Mouse (Mus musculus) limb, embryonic 12.5 days (tissue): ENCODE results near the gene Ush2a. TPM values are rescaled to one million over a fixed set of nuclear protein-coding genes. Genes with fewer than 3 reads are reported as not detected.

Experiments used
- ATAC-seq: fragments of 200-750 bp; cut with Nextera tagmentation; 2 replicates; pipeline ENCODE4 v1.8.0; 2017; ENCODE audit warnings: low read depth, moderate TSS enrichment; ENCODE audit not compliant: insufficient number of reproducible peaks, insufficient read depth, low FRiP score, low TSS enrichment
- H3K27ac ChIP-seq: fragments of 300-500 bp; sonication (generic); 2 replicates; pipeline ENCODE4 v1.5.1; 2016; ENCODE audit warnings: mild to moderate bottlenecking, moderate library complexity
- H3K27me3 ChIP-seq: fragments of 300-500 bp; sonication (generic); 2 replicates; pipeline ENCODE4 v1.6.1; 2016; ENCODE audit warnings: mild to moderate bottlenecking, moderate library complexity
- H3K36me3 ChIP-seq: fragments of 300-500 bp; sonication (generic); 2 replicates; pipeline ENCODE4 v1.6.1; 2016; ENCODE audit warnings: mild to moderate bottlenecking, moderate library complexity
- H3K4me1 ChIP-seq: fragments of 300-500 bp; sonication (generic); replicated peaks from 2 replicates; pipeline ENCODE4 v1.6.1; 2016
- H3K4me2 ChIP-seq: fragments of 300-500 bp; sonication (generic); 2 replicates; pipeline ENCODE4 v1.6.1; 2016; ENCODE audit warnings: mild to moderate bottlenecking, moderate library complexity
- H3K4me3 ChIP-seq: fragments of 300-500 bp; sonication (generic); replicated peaks from 2 replicates; pipeline ENCODE4 v1.5.1; 2016; ENCODE audit warnings: mild to moderate bottlenecking
- H3K9ac ChIP-seq: fragments of 300-500 bp; sonication (generic); replicated peaks from 2 replicates; pipeline ENCODE4 v1.6.1; 2016; ENCODE audit warnings: mild to moderate bottlenecking, moderate library complexity
- H3K9me3 ChIP-seq: fragments of 300-500 bp; sonication (generic); 2 replicates; pipeline ENCODE4 v1.6.1; 2016; ENCODE audit warnings: mild to moderate bottlenecking, moderate library complexity
- WGBS: fragments of 180-500 bp; shearing (Covaris S2); methylation state at CpG from one replicate; pipeline ENCODE4 v1.1.7; 2016; 5-methylcytosine and 5-hydroxymethylcytosine counted together
- polyA plus RNA-seq: library from polyadenylated mRNA; unstranded; fragments of >200 nt; fragmentation: Nextera tagmentation; extraction: Ambion mirVana; gene quantifications from 2 replicates; pipeline ENCODE4 v1.2.1, GENCODE M21; 2016

Ush2a gene
- 0.08 and 0.35 TPM in 2 replicates for polyA plus RNA-seq

GRCm38 (mm10) chr1:188261903-188262682, at the start of gene Ush2a:
Gene Ush2a (plus strand): TSS chr1:188262023.
- WGBS = 60% methylated on average over 10 of the region's 10 CpGs
- Histone ChIP-seq H3K9me3 (no peaks in the 10 kb centered on the region), H3K4me2 (no peak within 1 kb of the TSS), H3K27me3 (0 out of 2 replicates have a peak, but pooled peaks cover 3% of the 10 kb centered on the region), H3K27ac (no peak within 1 kb of the TSS), H3K36me3 (no peaks in the 10 kb centered on the region), H3K4me3 (no peak within 1 kb of the TSS), H3K4me1 (0 out of 2 replicates have a peak, but pooled peaks cover 6% of the 10 kb centered on the region), H3K9ac (no peak within 1 kb of the TSS)
- no peak for ATAC-seq

- Histone ChIP-seq H3K27me3 (no peaks in the 10 kb centered on the region), H3K27ac (no peak overlapping the region), H3K9ac (no peak overlapping the region), H3K4me3 (no peak overlapping the region), H3K4me2 (no peak overlapping the region), H3K9me3 (no peaks in the 10 kb centered on the region), H3K36me3 (no peaks in the 10 kb centered on the region), H3K4me1 (no peaks in the 10 kb centered on the region)
- no peak for ATAC-seq
- WGBS = 65% methylated on average over 10 of the region's 10 CpGs
Measured at GRCm38 (mm10) chr1:188214885-188215611, 46.8 kb upstream of the Ush2a start.

DNA sequence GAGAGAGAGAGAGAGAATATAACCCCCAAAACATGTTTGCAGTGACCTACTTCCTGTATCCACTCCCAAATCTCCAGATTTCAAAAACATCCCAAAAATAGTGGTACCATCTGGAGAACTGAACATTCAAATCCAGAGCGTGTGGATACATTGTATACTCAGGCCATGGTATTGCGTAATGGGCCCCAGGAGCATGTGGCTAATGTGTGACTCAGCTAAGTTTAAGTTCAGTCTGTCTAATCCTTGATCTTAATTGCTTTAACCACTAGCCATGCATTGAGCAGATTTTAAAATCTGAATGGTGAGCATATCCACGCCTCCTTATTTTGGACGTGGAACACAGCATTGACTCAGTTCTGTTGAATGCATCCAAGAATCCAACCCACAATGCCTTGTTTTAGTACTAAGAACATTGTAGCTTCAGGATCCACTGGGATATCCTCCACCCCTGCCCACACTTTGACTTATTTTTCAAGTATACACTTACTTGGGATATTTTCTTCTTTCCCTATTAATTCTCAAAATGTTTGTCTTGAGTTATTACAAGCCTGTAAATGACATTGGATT, 40.5 kb upstream of the Ush2a start:
- Histone ChIP-seq H3K36me3 (no peaks in the 10 kb centered on the region), H3K4me3 (no peak overlapping the region), H3K27me3 (no peaks in the 10 kb centered on the region), H3K4me1 (no peaks in the 10 kb centered on the region), H3K4me2 (no peak overlapping the region), H3K27ac (no peak overlapping the region), H3K9ac (no peak overlapping the region), H3K9me3 (no peaks in the 10 kb centered on the region)
- ATAC-seq = no peak
- 82% methylated on average over 4 of the region's 4 CpGs for WGBS

DNA sequence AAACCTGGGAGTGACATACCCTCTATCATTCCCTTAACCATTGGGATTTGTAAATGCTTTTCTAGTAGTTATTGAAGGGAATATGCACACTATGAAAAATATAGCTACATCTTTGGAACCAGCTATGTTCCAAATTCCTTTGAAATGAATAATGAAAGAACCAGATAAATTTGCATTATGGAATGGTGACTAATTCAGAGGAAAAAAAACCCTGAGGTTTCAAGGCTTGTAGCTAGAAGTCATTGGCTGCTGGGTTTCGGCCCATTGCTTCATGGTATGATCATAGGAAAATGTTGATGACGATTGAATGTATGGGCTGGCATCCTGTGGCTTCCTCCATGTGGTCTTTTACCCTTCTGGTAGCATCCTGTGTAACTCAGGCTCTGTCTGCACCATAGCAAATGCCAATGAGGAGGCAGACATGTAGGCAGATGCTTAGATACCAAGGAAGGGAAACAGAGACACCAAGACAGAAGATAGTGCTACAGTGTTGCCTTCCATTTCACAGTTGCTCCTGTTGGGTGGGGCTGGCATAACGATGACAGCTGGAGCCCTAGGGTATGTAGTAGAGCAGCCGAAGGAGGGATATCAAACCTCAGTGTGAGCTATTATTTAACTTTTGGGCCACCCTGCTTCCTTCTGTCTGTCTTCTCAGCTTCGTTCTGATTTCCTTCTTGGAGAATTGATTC, 28.6 kb upstream of the Ush2a start:
- Histone ChIP-seq H3K4me1 (no peaks in the 10 kb centered on the region), H3K27ac (no peak overlapping the region), H3K9me3 (no peaks in the 10 kb centered on the region), H3K9ac (no peak overlapping the region), H3K4me2 (no peak overlapping the region), H3K36me3 (no peaks in the 10 kb centered on the region), H3K27me3 (no peaks in the 10 kb centered on the region), H3K4me3 (no peak overlapping the region)
- no peak for ATAC-seq
- 82% methylated on average over 5 of the region's 5 CpGs for WGBS

GRCm38 (mm10) chr1:188238636-188239035, 23.2 kb upstream of the Ush2a start:
- no peak for ATAC-seq
- H3K9me3 ChIP-seq = no peaks in the 10 kb centered on the region
- H3K27ac ChIP-seq = no peak overlapping the region
- H3K27me3 ChIP-seq = no peaks in the 10 kb centered on the region
- H3K4me3 ChIP-seq = no peak overlapping the region
- H3K4me2 ChIP-seq = no peak overlapping the region
- H3K9ac ChIP-seq = no peak overlapping the region
- H3K36me3 ChIP-seq = no peaks in the 10 kb centered on the region
- no peaks in the 10 kb centered on the region for H3K4me1 ChIP-seq

DNA sequence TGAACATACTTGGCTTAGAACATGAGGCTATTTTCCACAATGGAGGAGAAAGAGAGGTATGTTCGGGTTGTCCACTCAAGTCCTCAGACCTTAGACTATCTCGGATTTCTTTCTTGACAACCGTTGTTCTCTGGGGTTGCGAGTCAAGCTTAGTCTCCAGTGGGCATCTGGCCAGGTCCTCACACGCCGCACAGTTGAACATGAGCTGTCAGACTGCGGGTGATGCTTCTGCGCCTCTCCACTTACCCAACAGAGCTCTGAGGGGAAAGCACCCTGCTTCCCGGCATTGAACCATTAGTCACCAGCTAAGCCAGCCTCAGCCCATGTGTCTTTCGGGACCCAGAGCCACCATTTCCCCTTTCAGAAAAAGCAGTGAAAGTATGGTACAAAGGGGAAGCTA, 20.1 kb upstream of the Ush2a start:
- H3K27me3 ChIP-seq = no peaks in the 10 kb centered on the region
- no peak overlapping the region for H3K27ac ChIP-seq
- no peaks in the 10 kb centered on the region for H3K36me3 ChIP-seq
- no peak overlapping the region for H3K4me2 ChIP-seq
- no peaks in the 10 kb centered on the region for H3K9me3 ChIP-seq
- ATAC-seq = no peak
- no peak overlapping the region for H3K9ac ChIP-seq
- H3K4me3 ChIP-seq = no peak overlapping the region
- WGBS = 91% methylated on average over 10 of the region's 10 CpGs
- H3K4me1 ChIP-seq = peaks cover 9% of the 10 kb centered on the region; the same call in 1 of the 2 replicates

- WGBS = 87% methylated on average over 7 of the region's 7 CpGs
- H3K4me2 ChIP-seq = no peak overlapping the region
- no peak for ATAC-seq
Measured at GRCm38 (mm10) chr1:188257500-188257899, 4.3 kb upstream of the Ush2a start.

DNA sequence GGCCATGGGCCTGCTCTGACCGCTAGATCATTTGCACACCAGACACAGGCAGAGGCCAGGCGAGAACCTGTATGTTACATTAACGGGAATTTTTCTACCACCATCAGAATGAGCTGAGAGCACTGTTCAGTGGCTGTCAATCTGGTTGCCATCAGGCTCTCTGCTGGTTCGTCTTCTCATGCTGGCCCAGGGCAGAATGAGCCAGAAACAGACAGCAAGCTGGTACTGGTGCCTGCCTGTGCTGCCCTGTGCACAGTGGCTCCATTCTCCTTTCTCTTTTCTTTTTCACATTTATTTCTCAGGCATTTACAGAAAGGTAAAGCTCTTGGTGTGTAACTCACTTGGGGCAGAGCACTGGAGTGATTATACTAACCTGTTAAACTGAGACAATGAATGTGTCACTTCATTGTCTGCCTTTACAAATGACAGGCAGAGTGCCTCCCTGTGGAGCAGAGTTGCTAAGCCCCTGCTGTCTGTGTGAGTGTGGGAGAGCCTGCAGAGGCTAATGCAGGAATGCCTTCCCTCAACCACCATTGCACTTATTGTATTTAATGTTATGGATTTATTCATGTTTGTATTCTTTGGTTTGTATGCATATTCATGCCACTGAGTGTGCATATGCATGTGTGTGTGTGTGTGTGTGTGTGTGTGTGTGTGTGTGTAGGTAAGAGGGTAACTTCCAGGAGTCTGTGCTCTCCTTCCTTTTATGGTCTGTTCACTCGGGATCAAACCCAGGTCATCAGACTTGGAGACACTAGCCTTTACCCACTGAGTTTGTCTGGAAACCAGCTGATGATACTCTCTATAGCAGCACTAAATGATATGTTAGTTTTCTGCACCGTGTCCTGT, 1.3 kb upstream of the Ush2a start:
- Histone ChIP-seq H3K9me3 (no peaks in the 10 kb centered on the region), H3K9ac (no peak overlapping the region), H3K27ac (no peak overlapping the region), H3K27me3 (0 out of 2 replicates have a peak, but pooled peaks cover 3% of the 10 kb centered on the region), H3K36me3 (no peaks in the 10 kb centered on the region), H3K4me2 (no peak overlapping the region), H3K4me3 (no peak overlapping the region), H3K4me1 (0 out of 2 replicates have a peak, but pooled peaks cover 7% of the 10 kb centered on the region)
- WGBS = 66% methylated on average over 6 of the region's 6 CpGs
- no peak for ATAC-seq

More at GRCm38 (mm10) chr1:188257500-188257899, 4.3 kb upstream of the Ush2a start:
- Histone ChIP-seq H3K27ac (no peak overlapping the region), H3K9ac (no peak overlapping the region), H3K4me3 (no peak overlapping the region), H3K36me3 (no peaks in the 10 kb centered on the region), H3K9me3 (no peaks in the 10 kb centered on the region), H3K27me3 (0 out of 2 replicates have a peak, but pooled peaks cover 3% of the 10 kb centered on the region), H3K4me1 (0 out of 2 replicates have a peak, but pooled peaks cover 7% of the 10 kb centered on the region)

GRCm38 (mm10) chr1:188267127-188267722, 5.4 kb downstream of the Ush2a start:
- Histone ChIP-seq H3K9me3 (no peaks in the 10 kb centered on the region), H3K27ac (no peak overlapping the region), H3K27me3 (no peaks in the 10 kb centered on the region), H3K4me3 (no peak overlapping the region), H3K4me1 (no peaks in the 10 kb centered on the region), H3K9ac (no peak overlapping the region), H3K4me2 (no peak overlapping the region), H3K36me3 (no peaks in the 10 kb centered on the region)
- 0 out of 2 replicates have a peak, but pooled peaks have one; percentile 20 for ATAC-seq
- WGBS = 29% methylated on average over 11 of the region's 11 CpGs

DNA sequence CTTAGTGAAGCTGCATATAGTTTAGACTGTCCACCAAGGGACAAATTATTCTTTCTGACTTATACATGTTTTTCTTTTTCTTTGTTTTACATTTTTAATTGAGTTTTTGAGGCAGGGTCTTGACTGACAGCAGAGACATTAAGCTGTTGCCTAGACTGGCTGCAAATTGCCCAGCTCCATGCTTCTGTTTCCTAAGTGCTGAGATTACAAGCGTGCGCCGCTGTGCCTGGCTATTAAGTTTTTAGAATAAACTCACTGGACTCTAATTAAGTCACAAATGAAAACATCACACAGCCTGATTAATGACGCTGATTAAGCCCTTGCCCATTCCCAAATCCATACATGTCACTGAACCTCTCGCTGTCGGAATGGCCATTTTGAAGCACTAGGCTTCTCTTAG, 7.2 kb downstream of the Ush2a start:
- no peak overlapping the region for H3K9ac ChIP-seq
- ATAC-seq = no peak
- WGBS = 43% methylated on average over 6 of the region's 6 CpGs

More for the DNA sequence above, 7.2 kb downstream of the Ush2a start:
- no peaks in the 10 kb centered on the region for H3K9me3 ChIP-seq
- no peak overlapping the region for H3K4me2 ChIP-seq
- H3K27ac ChIP-seq = no peak overlapping the region
- H3K27me3 ChIP-seq = no peaks in the 10 kb centered on the region
- no peaks in the 10 kb centered on the region for H3K36me3 ChIP-seq
- no peak overlapping the region for H3K4me3 ChIP-seq
- H3K4me1 ChIP-seq = no peaks in the 10 kb centered on the region
